Mouse (Mus musculus) lung, embryonic 15.5 days (tissue): ENCODE measurements around the gene Tgoln1. TPM values are rescaled to one million over a fixed set of nuclear protein-coding genes. Genes with fewer than 3 reads are reported as not detected.

Experiments
- ATAC-seq: fragments of 200-750 bp; cut with Nextera tagmentation; 2 replicates; pipeline ENCODE4 v1.8.0; 2017; ENCODE audit warnings: moderate number of reproducible peaks, borderline replicate concordance; ENCODE audit not compliant: low FRiP score, low TSS enrichment; ENCODE audit errors: extremely low read depth
- H3K27ac ChIP-seq: fragments of 300-500 bp; sonication (generic); 2 replicates; pipeline ENCODE4 v1.5.1; 2015; ENCODE audit warnings: moderate library complexity, mild to moderate bottlenecking, inconsistent platforms
- H3K27me3 ChIP-seq: fragments of 300-500 bp; sonication (generic); 2 replicates; pipeline ENCODE4 v1.6.1; 2015; ENCODE audit warnings: inconsistent platforms
- H3K36me3 ChIP-seq: fragments of 300-500 bp; sonication (generic); 2 replicates; pipeline ENCODE4 v1.6.1; 2015; ENCODE audit warnings: inconsistent platforms
- H3K4me1 ChIP-seq: fragments of 300-500 bp; sonication (generic); 2 replicates; pipeline ENCODE4 v1.6.1; 2015; ENCODE audit warnings: inconsistent platforms
- H3K4me2 ChIP-seq: fragments of 300-500 bp; sonication (generic); 2 replicates; pipeline ENCODE4 v1.6.1; 2015; ENCODE audit warnings: inconsistent platforms, mild to moderate bottlenecking, moderate library complexity
- H3K4me3 ChIP-seq: fragments of 300-500 bp; sonication (generic); 2 replicates; pipeline ENCODE4 v1.5.1; 2015; ENCODE audit warnings: mild to moderate bottlenecking, inconsistent platforms
- H3K9ac ChIP-seq: fragments of 300-500 bp; sonication (generic); 2 replicates; pipeline ENCODE4 v1.6.1; 2015; ENCODE audit warnings: inconsistent platforms
- H3K9me3 ChIP-seq: fragments of 300-500 bp; sonication (generic); 2 replicates; pipeline ENCODE4 v1.6.1; 2016; ENCODE audit warnings: inconsistent platforms
- WGBS: fragments of 180-500 bp; shearing (Covaris S2); methylation state at CpG from one replicate; pipeline ENCODE4 v1.1.7; 2015; 5-methylcytosine and 5-hydroxymethylcytosine counted together
- polyA plus RNA-seq: library from polyadenylated mRNA; unstranded; fragments of >200 nt; fragmentation: Nextera tagmentation; extraction: Ambion mirVana; gene quantifications from 2 replicates; pipeline ENCODE4 v1.2.1, GENCODE M21; 2015

Gene Tgoln1
- polyA plus RNA-seq, 1 experiment from 2014 or later: 43.4 TPM

DNA sequence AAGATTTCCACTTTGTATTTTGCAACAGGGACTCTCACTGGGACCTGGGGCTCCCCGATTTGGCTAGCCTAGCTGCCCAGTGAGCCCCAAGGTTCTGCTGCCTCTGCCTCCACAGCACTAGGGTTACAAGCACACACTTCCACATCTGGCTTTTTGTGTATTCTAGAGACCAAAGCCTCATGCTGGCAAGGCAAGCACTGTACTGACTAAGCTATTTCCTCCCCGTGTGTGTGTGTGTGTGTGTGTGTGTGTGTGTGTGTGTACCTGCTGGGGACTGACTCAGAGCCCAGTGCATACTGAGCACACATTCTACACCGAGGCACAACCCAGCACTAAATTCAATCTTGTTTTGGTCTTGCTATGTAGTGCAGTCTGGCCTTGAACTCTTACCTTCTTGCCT, 30.1 kb downstream of the Tgoln1 start:
- H3K4me2 ChIP-seq: no peak overlapping the region
- H3K36me3 ChIP-seq: no peaks in the 10 kb centered on the region; the same call in 1 of the 2 replicates
- no peaks in the 10 kb centered on the region for H3K27me3 ChIP-seq
- no peaks in the 10 kb centered on the region for H3K4me1 ChIP-seq
- no peak overlapping the region for H3K9ac ChIP-seq
- WGBS: 84% methylated on average over 3 of the region's 3 CpGs
- no peak for ATAC-seq
- H3K9me3 ChIP-seq: no peaks in the 10 kb centered on the region
- no peak overlapping the region for H3K27ac ChIP-seq
- no peak overlapping the region for H3K4me3 ChIP-seq

- H3K36me3 ChIP-seq: peaks cover 3% of the 10 kb centered on the region; the same call in 1 of the 2 replicates
- no peaks in the 10 kb centered on the region for H3K27me3 ChIP-seq
- H3K9ac ChIP-seq: no peak overlapping the region
- H3K4me1 ChIP-seq: no peaks in the 10 kb centered on the region
- H3K4me2 ChIP-seq: no peak overlapping the region
- no peak overlapping the region for H3K4me3 ChIP-seq
- ATAC-seq: no peak
- H3K27ac ChIP-seq: no peak overlapping the region
- H3K9me3 ChIP-seq: no peaks in the 10 kb centered on the region
- WGBS: 72% methylated on average over 11 of the region's 11 CpGs
These were observed 32.6 kb downstream of the Tgoln1 start for GRCm38 (mm10) chr6:72584154-72584553.

DNA sequence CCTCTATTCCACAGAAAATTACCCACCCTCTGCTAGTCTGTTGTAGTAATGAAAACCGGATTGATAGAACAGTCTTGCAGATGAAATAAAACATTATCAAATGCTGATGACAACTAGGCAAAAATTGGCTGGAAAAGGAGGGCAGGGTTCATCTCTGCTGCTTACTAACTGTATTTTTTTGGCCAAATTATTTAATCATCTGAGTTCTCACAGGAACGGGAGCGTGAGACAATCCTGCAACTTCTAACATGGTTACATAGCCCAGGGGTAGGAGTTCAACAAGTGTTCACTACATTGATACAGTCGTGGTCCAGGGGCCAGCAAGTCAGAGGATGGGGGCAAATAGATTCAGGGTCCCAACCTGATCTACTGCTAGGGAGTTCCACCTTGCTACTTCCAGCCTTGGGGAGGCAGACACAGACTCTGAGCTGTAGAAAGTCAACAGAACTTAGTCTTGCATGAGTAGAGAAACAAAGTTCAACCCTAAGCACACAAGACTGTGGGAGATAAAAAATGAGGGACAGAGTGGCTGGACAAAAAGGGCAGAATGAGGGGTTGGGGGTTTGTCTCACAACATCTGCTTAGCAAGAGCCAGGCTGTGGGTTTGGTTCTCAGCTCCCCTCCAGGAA, 33.5 kb downstream of the Tgoln1 start:
- H3K4me2 ChIP-seq: no peak overlapping the region
- H3K9me3 ChIP-seq: no peaks in the 10 kb centered on the region
- no peak overlapping the region for H3K9ac ChIP-seq
- no peaks in the 10 kb centered on the region for H3K27me3 ChIP-seq
- H3K27ac ChIP-seq: no peak overlapping the region
- ATAC-seq: no peak
- WGBS: 80% methylated on average over 4 of the region's 4 CpGs
- H3K36me3 ChIP-seq: peaks cover 3% of the 10 kb centered on the region; the same call in 1 of the 2 replicates
- H3K4me3 ChIP-seq: no peak overlapping the region
- no peaks in the 10 kb centered on the region for H3K4me1 ChIP-seq

DNA sequence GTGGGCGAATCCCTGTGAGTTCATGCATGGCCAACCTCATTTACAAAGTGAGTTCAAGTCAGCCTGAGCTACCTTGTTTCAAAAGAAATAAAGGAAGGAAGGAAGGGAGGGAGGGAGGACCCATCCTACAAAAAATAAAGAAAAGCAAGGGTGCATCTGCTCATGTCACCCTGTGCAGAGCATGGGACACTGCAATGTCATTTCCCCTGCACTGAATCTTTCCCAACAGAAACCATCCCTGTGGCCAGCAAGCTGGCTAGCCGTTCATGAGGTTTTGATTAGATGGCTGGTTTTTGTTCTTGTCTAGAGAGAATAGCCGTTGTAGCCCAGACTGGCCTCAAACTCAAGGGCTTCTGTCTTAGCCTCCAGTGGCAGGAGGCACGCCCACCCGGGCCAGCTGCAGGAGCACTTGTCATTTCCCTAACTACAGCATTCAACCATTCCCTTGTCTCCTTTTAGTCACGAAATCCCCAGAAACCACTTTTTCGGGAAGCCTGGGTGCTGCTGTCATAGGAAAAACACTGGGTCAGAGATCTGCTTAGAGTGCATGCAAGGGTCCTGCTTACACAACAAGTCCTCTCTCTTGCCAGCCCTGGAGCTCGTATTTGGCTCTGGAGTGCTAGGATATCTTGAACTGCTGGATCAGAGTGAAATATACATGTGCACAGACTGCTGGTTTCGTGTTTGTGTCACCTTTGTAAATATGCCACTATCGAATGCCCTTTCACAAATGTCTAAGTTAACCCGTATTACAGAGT, 35.0 kb downstream of the Tgoln1 start:
- WGBS: 72% methylated on average over 11 of the region's 11 CpGs
- no peaks in the 10 kb centered on the region for H3K4me1 ChIP-seq
- H3K27me3 ChIP-seq: no peaks in the 10 kb centered on the region
- no peak overlapping the region for H3K4me3 ChIP-seq
- no peak overlapping the region for H3K27ac ChIP-seq
- no peak overlapping the region for H3K4me2 ChIP-seq
- H3K9me3 ChIP-seq: no peaks in the 10 kb centered on the region
- H3K36me3 ChIP-seq: peaks cover 3% of the 10 kb centered on the region; the same call in 1 of the 2 replicates
- H3K9ac ChIP-seq: no peak overlapping the region
- no peak for ATAC-seq

DNA sequence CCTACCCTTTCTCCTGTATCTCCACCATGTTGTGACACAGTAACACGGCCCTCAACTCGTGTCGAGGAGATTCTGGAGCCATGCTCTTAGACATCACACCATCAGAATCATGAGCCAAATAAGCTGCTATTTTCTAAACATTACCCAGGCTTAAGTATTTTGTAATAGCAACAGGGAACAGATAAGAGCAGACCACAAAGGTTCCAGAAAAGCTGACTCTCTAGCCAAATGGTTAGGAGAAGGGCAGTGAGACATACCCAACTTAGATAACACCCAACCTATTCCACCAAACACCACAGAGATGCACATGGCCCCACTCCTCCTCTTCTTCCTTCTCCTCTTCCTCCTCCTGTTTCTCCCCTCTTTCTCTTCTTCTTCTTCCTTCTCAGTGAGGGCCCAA, 40.8 kb downstream of the Tgoln1 start:
- ATAC-seq: no peak
- H3K9ac ChIP-seq: no peak overlapping the region
- H3K27ac ChIP-seq: no peak overlapping the region
- H3K36me3 ChIP-seq: 0 out of 2 replicates have a peak, but pooled peaks cover 3% of the 10 kb centered on the region
- H3K27me3 ChIP-seq: no peaks in the 10 kb centered on the region
- no peak overlapping the region for H3K4me2 ChIP-seq
- no peak overlapping the region for H3K4me3 ChIP-seq
- H3K9me3 ChIP-seq: no peaks in the 10 kb centered on the region
- H3K4me1 ChIP-seq: no peaks in the 10 kb centered on the region
- WGBS: 84% methylated on average over 3 of the region's 3 CpGs

- no peaks in the 10 kb centered on the region for H3K4me1 ChIP-seq
- H3K27ac ChIP-seq: no peak overlapping the region
- no peaks in the 10 kb centered on the region for H3K9me3 ChIP-seq
- no peak for ATAC-seq
- H3K4me2 ChIP-seq: no peak overlapping the region
- no peaks in the 10 kb centered on the region for H3K27me3 ChIP-seq
- H3K36me3 ChIP-seq: peaks cover 9% of the 10 kb centered on the region; the same call in 1 of the 2 replicates
- 35% methylated on average over 3 of the region's 3 CpGs for WGBS
- no peak overlapping the region for H3K9ac ChIP-seq
- H3K4me3 ChIP-seq: no peak overlapping the region
These were observed 45.0 kb downstream of the Tgoln1 start for GRCm38 (mm10) chr6:72571826-72572225.

DNA sequence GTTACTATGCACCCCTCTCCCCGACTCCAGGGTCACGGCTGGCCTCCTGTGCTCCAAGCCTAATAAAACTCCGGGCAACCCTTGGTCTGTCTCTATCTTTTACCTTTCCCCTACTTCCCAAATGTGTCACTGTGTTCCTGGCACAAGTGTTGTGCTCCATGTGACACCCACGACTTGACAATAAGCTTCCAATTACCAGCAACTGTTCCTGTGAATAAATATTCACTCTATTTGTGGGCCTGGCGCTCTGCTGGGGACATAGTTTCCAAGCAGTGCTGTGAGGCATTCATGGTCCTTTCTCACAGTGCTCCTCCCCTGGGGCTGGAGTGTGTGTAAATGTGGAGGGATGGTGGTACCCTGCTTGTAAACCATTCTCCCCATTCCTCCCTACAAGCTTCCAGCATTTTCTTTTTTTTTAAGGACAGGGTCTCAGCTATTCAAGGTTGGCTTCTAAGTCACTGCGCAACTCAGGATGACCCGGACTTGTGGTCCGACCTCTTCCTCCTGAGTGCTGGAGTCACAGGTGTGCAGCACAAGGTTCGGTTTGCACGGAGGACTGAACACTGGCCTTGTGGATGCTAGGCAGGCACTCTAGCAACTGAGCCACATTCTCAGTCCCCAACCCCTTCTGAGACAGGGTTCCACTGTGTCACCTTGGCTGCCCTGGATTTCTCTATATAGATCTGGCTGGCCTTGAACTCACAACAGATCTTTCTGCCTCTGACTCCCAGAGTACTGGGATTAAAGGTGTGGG, 46.0 kb downstream of the Tgoln1 start:
- peaks cover 1% of the 10 kb centered on the region; the same call in 1 of the 2 replicates for H3K4me1 ChIP-seq
- H3K4me2 ChIP-seq: no peak overlapping the region
- no peak for ATAC-seq
- peaks cover 9% of the 10 kb centered on the region; the same call in 1 of the 2 replicates for H3K36me3 ChIP-seq
- WGBS: 86% methylated on average over 10 of the region's 10 CpGs
- no peak overlapping the region for H3K4me3 ChIP-seq
- no peaks in the 10 kb centered on the region for H3K27me3 ChIP-seq
- H3K9ac ChIP-seq: no peak overlapping the region
- no peaks in the 10 kb centered on the region for H3K9me3 ChIP-seq
- no peak overlapping the region for H3K27ac ChIP-seq

DNA sequence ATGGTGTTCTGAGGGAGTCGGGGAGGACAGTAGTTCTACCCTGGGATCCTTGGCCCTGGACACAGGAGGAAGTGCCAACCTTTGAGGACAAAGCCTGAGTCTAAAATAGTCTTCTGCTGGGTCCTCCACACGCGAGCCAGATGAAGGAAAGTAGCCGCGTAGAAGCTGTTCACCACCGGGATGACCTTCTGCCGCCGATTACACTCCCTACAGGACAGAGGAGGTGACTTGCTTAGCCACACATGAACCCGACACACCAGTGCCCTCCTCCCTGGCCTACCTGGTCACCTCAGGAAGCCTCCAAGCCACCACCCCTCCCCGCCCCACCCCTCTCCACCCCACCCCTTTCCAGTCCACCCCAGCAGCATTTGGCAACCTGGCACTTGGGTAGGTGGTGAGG, 48.1 kb downstream of the Tgoln1 start:
- WGBS: 88% methylated on average over 10 of the region's 10 CpGs
- Histone ChIP-seq H3K27ac (no peak overlapping the region), H3K4me2 (no peak overlapping the region), H3K27me3 (no peaks in the 10 kb centered on the region), H3K9ac (no peak overlapping the region), H3K4me1 (peaks cover 5% of the 10 kb centered on the region; the same call in 1 of the 2 replicates), H3K36me3 (peaks cover 9% of the 10 kb centered on the region; the same call in 1 of the 2 replicates), H3K9me3 (no peaks in the 10 kb centered on the region), H3K4me3 (no peak overlapping the region)
- no peak for ATAC-seq

GRCm38 (mm10) chr6:72567508-72567907, 49.3 kb downstream of the Tgoln1 start:
- Histone ChIP-seq H3K4me3 (no peak overlapping the region), H3K36me3 (peaks cover 9% of the 10 kb centered on the region; the same call in 1 of the 2 replicates), H3K4me2 (no peak overlapping the region), H3K27me3 (no peaks in the 10 kb centered on the region), H3K27ac (no peak overlapping the region), H3K9me3 (no peaks in the 10 kb centered on the region), H3K9ac (no peak overlapping the region), H3K4me1 (peaks cover 12% of the 10 kb centered on the region)
- no peak for ATAC-seq
- 72% methylated on average over 5 of the region's 5 CpGs for WGBS

GRCm38 (mm10) chr6:72566044-72566443, 50.8 kb downstream of the Tgoln1 start:
- no peaks in the 10 kb centered on the region for H3K27me3 ChIP-seq
- H3K4me1 ChIP-seq: peaks cover 13% of the 10 kb centered on the region
- peak; percentile 78 for ATAC-seq
- H3K4me3 ChIP-seq: no peak overlapping the region
- WGBS: 2% methylated on average over 4 of the region's 4 CpGs
- peaks cover 9% of the 10 kb centered on the region; the same call in 1 of the 2 replicates for H3K36me3 ChIP-seq
- no peak overlapping the region; the same call in 1 of the 2 replicates for H3K27ac ChIP-seq
- H3K9me3 ChIP-seq: no peaks in the 10 kb centered on the region
- H3K9ac ChIP-seq: no peak overlapping the region
- H3K4me2 ChIP-seq: no peak overlapping the region

DNA sequence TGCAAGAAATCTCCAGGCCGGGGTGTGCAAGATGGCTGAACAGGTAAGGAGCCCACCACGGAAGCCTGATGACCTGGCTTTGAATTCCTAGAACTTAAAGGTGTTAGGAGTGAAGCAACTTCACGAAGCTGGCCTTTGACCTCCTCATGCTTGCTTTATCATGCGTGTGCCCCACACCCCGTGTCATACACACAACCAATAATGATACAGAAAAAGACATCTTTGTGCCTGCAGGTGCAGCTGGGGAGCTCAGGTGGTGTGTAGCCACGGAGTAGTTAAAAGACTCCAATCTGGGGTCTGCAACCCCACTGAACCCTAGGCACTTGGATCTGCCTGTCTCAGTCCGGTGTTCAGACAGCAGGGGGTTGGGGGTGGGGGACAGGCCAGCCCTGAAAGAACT, 51.3 kb downstream of the Tgoln1 start:
- peaks cover 9% of the 10 kb centered on the region; the same call in 1 of the 2 replicates for H3K36me3 ChIP-seq
- peaks cover 13% of the 10 kb centered on the region for H3K4me1 ChIP-seq
- no peaks in the 10 kb centered on the region for H3K9me3 ChIP-seq
- H3K4me2 ChIP-seq: no peak overlapping the region
- WGBS: 69% methylated on average over 7 of the region's 7 CpGs
- no peak overlapping the region; the same call in 1 of the 2 replicates for H3K27ac ChIP-seq
- H3K4me3 ChIP-seq: no peak overlapping the region
- H3K9ac ChIP-seq: no peak overlapping the region
- H3K27me3 ChIP-seq: no peaks in the 10 kb centered on the region
- ATAC-seq: no peak
